Mouse (Mus musculus) gastrocnemius, adult 18-20 months (tissue): ENCODE measurements at regions not wholly inside any gene's neighbourhood (a gene's known extent, or its start where the extent isn't known, plus 50 kb on each side); places are given as distances from the start of the nearest gene placed in this dataset.

Experiments
- DNase-seq: peaks from one replicate; pipeline ENCODE4 v3.0.0; 2021; ENCODE audit warnings: low spot score

- no peak for DNase-seq
Observed at GRCm38 (mm10) chr10:6053207-6053606, 131.0 kb upstream of the Rgs17 start.

GRCm38 (mm10) chr10:6043358-6043757, 121.2 kb upstream of the Rgs17 start:
- DNase-seq = no peak

GRCm38 (mm10) chr10:6039771-6040170, 117.6 kb upstream of the Rgs17 start:
- DNase-seq = peak; percentile 6

GRCm38 (mm10) chr10:6035792-6036487, 113.7 kb upstream of the Rgs17 start:
- peak; percentile 24 for DNase-seq

- no peak for DNase-seq
Observed at GRCm38 (mm10) chr10:6032469-6032868, 110.3 kb upstream of the Rgs17 start.

GRCm38 (mm10) chr10:6027551-6027950, 105.4 kb upstream of the Rgs17 start:
- no peak for DNase-seq

GRCm38 (mm10) chr10:6026317-6026716, 104.1 kb upstream of the Rgs17 start:
- no peak for DNase-seq

- DNase-seq = no peak
Observed at GRCm38 (mm10) chr10:6022609-6023283, 100.5 kb upstream of the Rgs17 start.

- DNase-seq = no peak
Observed at GRCm38 (mm10) chr10:6020944-6021684, 98.9 kb upstream of the Rgs17 start.

GRCm38 (mm10) chr10:6013743-6014142, 91.5 kb upstream of the Rgs17 start:
- DNase-seq = peak; percentile 10

- no peak for DNase-seq
Observed at GRCm38 (mm10) chr10:6011541-6011940, 89.3 kb upstream of the Rgs17 start.

- no peak for DNase-seq
Observed at GRCm38 (mm10) chr10:6011029-6011428, 88.8 kb upstream of the Rgs17 start.

- DNase-seq = no peak
Observed at GRCm38 (mm10) chr10:6007238-6007972, 85.2 kb upstream of the Rgs17 start.

- no peak for DNase-seq
Observed at GRCm38 (mm10) chr10:5981433-5981832, 59.2 kb upstream of the Rgs17 start.

- DNase-seq = no peak
Observed at GRCm38 (mm10) chr10:5978534-5978933, 56.3 kb upstream of the Rgs17 start.
